Mouse (Mus musculus): ENCODE data around the gene Cdc26.

The Cdc26 gene

DNA sequence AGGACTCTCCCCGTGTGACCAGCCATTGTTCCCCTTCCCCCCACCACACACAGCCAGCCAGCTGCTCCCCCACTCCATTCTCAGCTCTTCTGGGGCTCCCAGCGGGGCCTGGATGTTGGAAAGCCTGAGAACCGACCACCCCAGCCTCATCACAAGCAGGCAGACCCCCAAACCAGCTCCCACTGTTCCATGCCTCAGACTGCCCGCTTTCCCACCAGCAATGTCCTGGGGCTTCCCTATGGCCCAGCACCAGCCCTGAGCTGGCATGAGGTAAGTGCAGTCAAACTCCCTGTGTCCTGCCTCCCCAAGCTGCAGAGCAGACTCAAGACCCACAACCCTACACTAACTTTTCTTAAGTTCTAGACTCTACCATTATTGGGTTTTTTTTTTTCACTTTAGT lies 2.3 kb downstream of the Cdc26 start:
- in situ Hi-C loops (cut with MboI; ENCODE audit: low sequenced_read_pairs): no loop called here

DNA sequence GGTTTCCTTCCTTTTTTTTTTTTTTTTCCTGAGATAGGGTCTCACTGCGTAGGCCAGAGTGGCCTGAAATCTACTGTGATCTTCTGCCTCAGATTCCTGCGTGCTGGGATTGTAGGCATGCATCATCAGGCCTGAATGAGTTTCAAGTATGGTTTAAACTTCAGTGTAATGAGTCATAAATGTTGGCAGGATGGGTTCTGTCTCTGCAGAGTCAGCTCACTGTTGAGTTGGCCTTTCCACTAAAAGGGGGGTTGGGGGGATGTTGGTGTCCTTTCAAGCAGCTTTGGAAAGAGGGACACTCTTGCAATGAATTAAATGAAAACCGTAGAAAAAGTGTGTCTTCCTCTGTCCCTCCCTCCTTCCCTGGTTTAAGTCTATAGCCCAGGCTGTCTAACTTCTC lies 9.5 kb downstream of the Cdc26 start:
- in situ Hi-C loops (cut with MboI; ENCODE audit: low sequenced_read_pairs): no loop called here

DNA sequence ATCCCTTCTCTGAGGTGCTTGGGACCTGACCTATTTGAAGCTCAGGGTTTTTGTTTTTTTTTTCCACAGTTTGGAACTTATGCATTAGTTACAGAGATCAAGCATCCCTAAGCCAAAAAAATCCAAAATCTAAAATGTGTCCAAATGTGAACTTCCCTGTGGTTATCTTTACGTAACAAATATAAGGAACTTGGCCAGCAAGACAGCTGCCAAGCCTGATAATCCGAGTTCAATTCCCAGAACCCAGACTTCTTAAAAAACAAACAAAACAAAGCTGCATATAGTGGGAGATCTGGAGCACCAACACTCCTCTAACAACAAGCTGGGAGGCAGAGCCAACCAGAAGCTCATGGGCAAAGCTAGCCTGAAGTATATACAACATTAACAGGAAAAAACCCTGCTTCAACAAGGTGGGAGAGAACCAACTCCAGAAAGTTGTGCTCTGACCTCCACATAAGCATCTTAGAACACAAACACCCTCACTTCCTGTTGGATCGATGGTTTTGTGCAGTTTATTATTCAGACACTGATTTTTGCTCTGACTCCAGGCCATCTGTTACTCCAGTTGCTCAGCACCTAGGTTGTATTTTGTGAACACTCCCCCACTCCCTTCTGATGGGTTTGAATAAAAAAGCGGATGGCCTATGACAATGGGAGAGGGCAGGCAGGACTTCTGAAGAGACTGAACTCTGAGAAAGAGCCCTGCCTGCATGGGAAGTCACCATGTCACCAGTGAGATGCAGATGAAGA lies 10.7 kb downstream of the Cdc26 start:
- in situ Hi-C loops (cut with MboI; ENCODE audit: low sequenced_read_pairs): no loop called here

DNA sequence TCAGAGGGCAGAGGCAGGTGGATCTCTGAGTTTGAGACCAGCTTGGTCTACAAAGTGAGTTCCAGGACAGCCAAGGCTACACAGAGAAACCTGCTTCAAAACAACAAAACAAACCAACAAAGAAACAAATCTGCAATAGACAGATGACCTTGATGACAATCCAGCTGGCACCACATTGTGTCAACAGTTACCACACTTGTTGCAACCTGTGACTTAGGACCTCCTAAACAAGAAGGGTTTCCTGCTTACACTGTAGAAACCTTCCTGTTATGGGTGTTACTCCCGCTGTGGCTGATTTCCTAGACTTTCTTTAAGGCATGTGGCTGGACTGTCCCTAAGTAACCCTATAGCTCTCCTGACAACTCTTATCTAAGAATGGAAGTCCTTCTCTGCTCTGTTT lies 12.6 kb downstream of the Cdc26 start:
- in situ Hi-C loops (cut with MboI; ENCODE audit: low sequenced_read_pairs): no loop called here

DNA sequence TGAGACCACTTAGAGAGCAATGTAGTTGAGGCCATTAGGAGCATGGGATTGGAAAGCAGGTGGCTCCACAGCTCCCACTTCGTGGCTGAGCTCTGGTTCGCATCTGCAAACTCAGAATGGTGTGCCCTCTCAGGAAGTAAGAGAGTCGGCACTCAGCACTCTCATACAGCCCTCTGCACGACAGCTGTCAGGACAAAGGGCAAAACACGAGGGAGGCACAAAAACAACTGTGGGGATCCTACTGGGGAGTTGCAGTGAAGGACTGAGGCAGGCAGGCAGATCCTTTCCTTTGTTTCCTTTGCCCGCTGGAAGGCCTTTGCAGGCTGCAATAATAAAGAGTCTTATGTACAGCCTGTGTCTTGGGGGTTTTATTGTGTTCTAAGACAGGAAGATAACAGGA lies 15.0 kb downstream of the Cdc26 start:
- in situ Hi-C loops (cut with MboI; ENCODE audit: low sequenced_read_pairs): no loop called here

DNA sequence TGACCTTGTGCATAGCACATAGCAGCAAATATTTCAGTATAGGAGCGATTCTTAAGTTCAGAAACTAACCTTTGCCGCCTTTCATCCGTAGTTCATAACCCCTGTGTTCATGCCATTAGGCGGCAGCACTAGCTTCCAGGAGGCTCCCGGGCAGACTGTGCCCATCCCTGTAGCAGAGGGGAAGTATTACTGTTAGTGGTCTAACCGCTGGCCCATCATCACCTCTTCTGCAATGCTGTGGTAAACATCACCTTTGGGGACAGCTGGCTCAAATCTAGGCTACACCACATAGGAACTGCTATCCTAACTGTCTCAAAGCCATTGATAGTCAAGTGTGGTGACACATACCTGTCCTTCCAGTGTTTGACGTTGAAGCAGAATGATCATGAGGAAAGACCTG lies 16.6 kb downstream of the Cdc26 start:
- in situ Hi-C loops (cut with MboI; ENCODE audit: low sequenced_read_pairs): no loop called here

DNA sequence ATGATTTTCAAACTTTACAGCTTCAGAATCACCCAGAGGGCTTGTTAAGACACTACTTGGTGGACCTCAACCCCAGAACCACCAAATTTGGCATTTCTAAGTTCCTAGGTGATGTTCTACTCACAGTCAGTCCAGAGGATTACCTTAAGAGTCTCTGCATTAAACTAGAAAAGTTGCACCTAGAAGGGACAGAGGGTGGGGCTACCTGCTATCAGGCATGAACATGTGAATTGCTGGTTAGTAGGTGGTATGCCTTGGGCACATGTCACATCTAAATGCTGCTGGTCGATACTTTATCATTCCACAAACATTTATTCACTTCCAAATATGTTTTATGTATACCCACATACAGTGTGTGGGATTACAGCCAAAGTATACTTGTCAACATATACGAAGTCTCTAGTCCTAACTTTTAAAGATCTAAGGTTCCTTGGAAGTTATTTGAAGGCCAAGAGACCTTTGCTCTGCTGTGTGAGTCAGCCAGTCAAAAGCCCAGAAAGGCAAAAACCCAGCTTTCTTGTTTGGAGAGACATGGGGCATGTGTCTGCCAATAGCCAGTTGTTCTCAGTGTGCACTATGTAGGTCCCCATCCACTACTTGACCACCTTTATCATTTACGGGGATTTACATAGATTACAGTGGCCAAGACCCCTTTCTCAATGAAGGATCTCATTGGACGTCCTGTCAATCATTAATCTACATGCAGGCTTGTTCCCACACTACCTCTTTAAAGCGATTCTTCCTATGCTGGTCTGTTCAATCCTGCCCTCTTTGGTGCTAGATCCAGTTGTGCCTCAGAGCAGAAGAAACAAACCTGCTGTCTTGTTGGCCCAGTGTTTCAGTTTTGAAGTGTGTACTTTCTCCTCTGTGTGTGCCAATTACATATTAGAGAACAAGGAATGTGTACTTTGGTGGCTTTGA lies 18.6 kb downstream of the Cdc26 start:
- in situ Hi-C loops (cut with MboI; ENCODE audit: low sequenced_read_pairs): no loop called here

DNA sequence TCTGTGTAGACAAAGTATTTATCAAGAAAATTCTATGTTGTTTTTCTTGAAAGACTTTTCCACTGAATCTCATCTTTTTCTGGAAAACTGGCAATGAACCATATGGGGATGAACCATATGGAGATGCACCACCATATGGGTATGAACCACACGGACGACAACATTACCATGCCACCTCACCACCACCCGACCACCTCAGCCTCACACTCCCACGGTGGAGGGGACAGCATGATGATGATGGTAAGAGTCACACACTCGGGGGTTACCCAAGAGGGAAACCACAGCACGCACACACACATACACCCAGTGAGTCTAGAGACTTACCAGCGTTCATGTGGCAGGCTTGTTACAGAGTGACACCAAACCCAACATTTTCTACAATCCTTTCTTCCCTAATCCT lies 23.0 kb downstream of the Cdc26 start:
- in situ Hi-C loops (cut with MboI; ENCODE audit: low sequenced_read_pairs): no loop called here

DNA sequence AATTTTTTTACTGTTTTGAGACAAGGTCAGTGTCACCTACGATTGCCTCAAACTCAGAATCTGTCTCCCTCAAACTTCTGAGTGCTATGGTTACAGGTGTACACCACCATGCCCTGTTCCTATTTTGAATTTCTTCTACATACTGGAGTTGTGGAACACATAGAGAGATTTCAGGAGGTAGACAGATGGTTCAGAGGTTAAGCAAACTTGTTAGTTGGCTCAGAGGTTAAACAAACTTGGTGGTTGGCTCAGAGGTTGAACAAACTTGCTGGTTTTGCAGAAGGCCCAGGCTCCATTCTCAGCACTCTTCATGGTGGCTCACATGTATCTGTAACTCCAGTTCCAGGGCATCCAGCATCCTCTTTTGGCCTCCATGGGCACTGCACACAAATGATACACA lies 24.3 kb downstream of the Cdc26 start:
- in situ Hi-C loops (cut with MboI; ENCODE audit: low sequenced_read_pairs): no loop called here

DNA sequence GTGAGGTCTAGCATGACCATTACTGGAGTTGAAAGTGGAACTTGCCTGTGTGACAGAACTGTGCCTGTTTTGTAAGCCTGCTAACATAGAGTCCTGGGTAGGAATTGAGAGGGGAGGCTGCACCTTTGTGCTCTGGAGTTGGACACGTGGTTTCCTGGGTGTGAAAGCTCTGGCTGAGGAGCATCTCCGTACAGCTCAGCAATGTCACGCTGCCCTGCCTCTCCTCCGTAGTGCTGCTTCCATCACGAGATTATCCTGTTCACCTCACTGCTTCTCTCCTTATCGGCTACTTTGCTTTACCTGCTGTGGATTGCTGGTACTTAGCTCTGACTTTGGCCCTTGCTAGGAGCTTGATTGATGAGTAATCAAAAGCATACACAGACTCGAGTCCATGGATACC lies 24.7 kb downstream of the Cdc26 start:
- in situ Hi-C loops (cut with MboI; ENCODE audit: low sequenced_read_pairs): no loop called here

DNA sequence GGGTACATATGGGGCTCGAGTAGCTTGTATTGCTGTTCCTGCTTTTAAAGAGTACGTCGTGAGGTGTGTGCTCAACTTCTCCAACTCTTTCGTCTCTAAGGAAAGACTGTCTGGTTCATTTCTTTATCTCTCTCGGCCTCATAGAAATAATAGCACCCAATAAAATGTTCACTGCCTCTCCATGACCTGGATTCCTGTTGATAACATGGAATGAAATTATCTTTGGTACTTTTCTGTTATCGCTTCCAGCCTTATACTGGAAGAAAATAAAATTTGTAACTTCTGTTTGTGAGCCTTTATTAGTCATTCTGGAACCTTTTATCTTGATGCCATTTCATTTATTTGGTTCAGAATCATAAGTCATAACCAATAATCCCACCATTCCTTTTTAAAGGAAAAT lies 25.2 kb downstream of the Cdc26 start:
- in situ Hi-C loops (cut with MboI; ENCODE audit: low sequenced_read_pairs): no loop called here

DNA sequence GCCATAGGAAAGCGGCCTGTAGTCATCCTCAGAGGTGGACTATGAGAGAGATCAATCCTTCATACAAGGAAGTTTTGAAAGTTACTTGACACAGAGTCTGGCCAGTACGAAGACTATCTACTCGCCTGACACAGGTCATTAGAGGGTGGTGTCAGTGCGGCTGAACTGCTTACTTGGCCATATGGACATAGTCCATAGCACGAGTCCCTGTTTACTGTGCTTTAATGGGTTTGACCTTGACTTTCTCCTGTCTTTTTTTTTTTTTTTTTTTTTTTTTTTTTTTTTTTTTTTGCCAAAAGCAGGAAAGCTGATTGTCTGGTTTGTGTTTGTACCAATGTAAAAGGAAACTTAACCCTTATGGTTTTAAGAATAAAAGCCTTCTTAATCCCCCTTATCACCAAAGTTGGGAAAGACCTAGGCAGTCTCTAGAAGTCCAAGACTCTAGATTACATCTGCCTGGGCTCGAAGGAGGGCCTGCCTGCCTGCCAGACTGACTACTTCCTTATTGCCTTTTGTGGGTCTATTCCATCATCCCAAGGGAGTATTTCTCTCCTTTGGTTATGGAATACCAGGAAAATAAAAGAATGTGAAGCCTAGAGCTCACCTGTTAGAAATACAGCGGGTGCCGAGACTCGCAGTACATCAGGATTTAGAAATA lies 28.6 kb downstream of the Cdc26 start:
- in situ Hi-C loops (cut with MboI; ENCODE audit: low sequenced_read_pairs): no loop called here

DNA sequence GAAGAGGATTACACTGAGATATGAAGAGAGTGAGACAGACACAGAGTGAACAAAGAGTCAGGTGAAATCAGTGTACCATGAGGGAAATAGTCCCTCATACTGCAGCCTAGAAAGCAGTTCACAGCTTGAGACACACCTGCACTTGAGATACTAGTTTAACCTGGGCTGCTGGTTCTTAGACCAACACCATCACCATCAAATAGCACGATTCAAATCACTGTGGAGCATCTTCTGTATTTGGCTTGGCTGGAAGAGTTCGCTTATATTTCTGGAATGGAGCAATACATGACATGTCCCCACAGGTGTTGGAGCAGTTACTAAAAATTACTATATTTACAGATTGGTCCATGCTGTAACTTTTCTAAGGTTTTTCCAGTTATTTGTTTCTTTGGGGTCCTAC lies 32.3 kb downstream of the Cdc26 start:
- in situ Hi-C loops (cut with MboI; ENCODE audit: low sequenced_read_pairs): no loop called here

DNA sequence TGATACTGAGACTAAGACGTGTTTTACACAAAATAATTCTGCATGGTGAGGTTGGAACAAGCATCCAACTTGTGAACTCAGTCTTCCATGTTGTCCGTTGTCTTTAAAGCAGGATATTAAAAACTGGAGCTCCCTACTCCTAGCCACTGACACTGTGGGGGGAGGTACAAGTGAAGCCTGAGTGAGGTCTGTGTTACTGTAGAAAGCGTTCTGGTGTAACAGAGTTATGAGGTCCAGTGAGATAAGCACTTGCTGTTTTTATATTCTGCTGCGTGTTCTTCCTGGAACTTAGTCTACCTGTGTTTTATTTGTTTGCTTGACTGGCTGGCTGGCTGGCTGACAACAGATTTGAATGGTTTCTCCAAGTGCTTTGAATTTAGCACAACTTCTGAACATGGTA lies 34.1 kb downstream of the Cdc26 start:
- in situ Hi-C loops (cut with MboI; ENCODE audit: low sequenced_read_pairs): no loop called here

DNA sequence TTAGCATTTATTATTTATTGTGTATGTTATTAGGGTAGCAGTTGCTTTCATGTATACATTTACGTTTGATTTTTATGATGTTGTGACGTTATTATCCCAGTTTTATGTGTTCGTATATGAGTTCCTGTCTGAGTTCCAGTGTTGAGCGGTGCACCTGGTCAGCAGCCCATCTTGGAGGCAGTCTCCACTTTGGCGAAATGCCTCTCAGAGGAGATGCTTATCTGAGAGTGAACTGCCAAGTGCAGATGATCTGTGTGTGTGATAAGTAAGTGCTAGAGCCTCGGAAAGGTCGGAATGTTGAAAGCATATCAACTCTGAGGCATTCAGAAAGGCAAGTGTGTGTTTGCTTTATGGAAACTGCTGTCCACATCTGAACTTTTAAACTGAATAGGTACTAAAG lies 34.8 kb downstream of the Cdc26 start:
- in situ Hi-C loops (cut with MboI; ENCODE audit: low sequenced_read_pairs): no loop called here

DNA sequence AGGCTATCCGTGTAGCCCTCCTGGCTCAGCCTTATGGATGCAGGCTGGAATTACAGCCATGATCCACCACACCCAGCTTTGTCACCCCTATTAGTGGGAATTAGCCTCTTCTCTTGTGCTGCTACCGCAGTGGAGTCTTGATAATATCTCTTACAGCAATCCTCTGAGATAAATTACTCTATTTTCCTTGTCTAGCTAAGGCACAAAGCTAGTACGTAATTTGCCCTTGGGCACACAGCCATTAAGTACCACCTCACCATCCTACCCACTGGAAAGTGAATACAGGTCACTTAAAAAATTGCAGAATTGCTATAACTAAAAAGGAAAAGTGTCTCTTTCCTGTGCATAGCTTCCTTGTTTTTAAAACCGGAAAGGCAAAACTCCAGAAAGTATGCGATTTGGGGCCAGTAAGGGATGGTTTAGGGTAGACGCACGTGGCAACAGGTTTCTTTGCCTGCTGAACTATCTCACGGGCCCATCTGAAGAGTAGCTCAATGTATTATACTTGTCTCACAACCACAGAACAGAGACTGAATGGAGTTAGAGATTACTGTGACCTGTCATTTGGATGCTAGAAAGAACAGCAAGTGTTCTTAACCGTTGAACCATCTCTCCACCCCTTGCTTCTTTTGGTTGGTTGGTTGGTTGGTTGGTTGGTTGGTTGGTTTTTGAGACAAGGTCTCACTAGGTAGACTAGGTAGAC lies 35.5 kb downstream of the Cdc26 start:
- in situ Hi-C loops (cut with MboI; ENCODE audit: low sequenced_read_pairs): no loop called here

DNA sequence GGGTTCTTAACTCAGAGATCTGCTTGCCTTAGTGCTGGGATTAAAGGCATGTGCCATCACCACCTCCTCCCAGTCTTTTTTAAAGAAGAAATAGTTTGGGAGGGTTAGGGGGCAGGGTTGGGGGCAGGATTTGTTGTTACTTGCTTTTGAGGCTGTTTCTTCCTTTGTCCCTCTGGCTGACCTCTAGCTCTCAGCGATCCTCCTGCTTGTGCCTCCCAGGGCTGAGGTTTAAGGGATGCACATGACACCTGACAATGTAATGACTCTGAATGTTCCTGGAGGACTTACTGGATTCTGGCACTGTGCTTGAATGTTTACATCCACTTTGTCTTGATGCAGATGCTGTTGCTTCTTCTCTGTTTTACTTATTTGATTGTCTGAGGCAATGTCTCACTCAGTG lies 36.0 kb downstream of the Cdc26 start:
- in situ Hi-C loops (cut with MboI; ENCODE audit: low sequenced_read_pairs): no loop called here

DNA sequence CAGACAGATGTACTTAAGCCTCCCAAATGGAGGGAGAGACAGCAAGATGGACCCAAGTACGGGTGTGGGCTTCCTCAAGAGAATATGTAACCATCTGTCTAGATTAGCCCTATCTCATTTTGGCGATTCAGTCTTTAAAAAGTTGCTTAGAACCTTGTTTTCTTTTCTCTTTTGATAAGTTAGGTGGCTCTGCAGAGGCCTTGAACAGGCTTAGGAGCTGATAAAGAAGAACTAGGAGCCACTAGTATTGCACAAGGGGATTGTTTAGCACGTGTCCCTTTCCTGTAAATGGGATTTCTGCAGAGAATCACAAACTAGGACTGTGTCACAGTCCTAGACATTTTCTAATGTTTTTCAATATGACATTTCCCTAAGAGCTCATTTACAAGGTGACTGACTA lies 39.4 kb downstream of the Cdc26 start:
- in situ Hi-C loops (cut with MboI; ENCODE audit: low sequenced_read_pairs): no loop called here

DNA sequence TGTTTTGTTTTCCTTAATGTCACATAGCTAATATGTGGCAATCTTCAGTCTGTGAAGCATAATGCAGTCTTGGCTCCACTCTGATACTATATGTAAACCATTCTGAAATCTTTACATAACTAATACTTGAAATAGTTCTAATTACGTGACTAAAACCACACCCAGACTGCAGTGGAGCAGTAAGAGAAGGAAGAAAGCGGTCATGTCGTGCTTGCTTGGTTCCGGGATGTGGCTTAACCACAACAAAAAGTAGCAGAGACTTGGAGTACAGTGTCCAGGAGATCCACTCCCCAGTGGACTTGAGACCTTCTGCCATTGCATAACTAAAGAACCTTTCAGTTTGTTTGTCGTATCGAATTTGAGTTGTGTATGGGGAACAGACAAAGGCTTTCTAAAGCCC lies 40.9 kb downstream of the Cdc26 start:
- in situ Hi-C loops (cut with MboI; ENCODE audit: low sequenced_read_pairs): no loop called here

DNA sequence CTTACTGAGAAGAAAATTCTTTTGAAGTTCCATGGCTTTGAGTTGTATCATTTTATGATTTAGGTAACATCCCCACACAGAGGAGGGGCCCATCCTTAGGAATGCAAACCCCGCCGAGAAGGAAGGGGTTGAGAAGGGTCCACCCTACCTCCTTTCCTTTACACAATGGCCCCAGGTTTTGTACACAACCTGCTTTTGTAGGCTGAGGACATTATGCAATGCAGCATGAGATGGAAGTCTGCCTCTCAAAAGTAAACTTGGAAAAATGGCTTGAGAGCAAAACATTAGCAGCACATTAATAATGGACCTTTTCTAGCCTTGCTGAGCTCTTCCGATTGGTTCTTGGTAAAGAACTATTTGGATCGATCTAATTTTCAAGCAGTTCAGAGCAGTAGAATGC lies 42.2 kb downstream of the Cdc26 start:
- in situ Hi-C loops (cut with MboI; ENCODE audit: low sequenced_read_pairs): no loop called here

DNA sequence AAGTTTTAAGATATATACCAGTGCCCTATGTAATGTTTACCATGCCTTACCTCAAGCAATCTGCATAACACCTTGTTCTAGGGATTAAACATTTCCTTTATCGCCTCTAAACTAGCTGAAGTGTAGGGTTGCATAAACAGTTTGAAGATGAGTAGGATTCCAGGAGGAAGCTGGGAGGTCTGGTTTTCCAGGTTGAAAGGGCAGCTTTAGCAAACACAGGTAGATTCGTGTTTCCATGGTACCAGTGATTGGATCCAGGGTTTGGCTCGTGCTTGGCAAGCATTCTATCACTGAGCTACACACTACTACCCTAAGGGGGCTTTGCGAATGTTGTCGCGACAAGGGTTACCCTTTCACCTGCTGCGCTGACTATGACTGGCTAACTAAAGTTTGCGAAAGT lies 44.1 kb downstream of the Cdc26 start:
- in situ Hi-C loops (cut with MboI; ENCODE audit: low sequenced_read_pairs): no loop called here
